8 mouse cellular contexts compared by ENCODE assay signal in the genomic region with DNA sequence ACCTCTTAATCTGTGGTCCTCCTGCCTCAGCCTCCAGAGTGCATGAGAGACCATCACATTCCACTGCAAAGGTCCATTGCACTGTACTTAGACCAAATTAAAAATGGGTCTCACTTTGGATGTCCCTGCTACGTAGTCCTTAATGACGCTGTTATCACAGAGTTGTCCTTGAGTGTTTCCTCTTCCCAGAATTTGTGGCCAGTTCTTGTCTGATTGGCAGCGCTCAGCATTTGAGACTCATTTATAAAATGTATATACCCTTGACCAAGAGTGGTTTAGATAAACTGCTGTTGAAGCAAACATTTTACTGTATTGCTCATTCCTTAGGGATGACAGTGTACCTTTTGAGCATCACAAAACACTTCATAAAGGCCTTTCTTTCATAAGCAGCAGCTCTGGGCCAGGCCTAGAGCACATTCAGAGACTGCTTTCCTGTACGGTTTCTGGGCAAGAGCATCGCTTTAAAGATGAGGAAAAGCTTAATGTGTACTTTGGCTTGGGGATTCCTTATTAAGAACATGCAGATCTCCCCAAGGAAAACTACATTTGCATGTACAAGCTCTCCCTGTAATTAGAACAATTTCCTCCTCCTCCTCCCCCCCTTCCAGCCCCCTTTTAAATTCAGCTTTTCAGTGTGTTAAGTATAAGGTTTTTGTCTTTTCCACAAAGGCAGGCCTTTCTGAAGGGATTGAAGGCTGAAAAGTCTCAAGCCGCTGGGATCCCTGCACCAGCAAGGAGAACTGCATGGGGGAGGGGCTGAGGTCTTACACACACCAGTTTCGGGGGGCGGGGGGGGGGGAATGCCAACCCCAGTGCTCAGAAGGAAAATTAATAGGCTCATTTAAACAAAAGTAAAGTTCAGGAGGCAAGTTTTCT. TPM values are rescaled to one million over a fixed set of nuclear protein-coding genes. Genes with fewer than 3 reads are reported as not detected.
DNase-seq lines count a peak whose midpoint lies in the region; TF ChIP-seq lines count a peak whose summit lies in the region.

No protein-coding gene starts in this region.

- TF ChIP-seq POLR2A in liver, adult 2 months (IDR thresholded peaks at IDR 0.05; ENCODE audit: extremely low read depth, insufficient read depth, low read length), result no peak
- TF ChIP-seq POLR2A in testis, adult 2 months (IDR thresholded peaks at IDR 0.05; ENCODE audit: control insufficient read depth, low read depth, low read length), result no peak

- H3K9ac ChIP-seq in liver, adult 2 months (ENCODE audit: low read depth, low read length), result no peak overlapping the region

- no peaks in the 10 kb centered on the region for H3K79me2 ChIP-seq in liver, adult 2 months (ENCODE audit: control insufficient read depth, insufficient read depth, low read length)

- no peak for TF ChIP-seq CTCF in liver, adult 2 months (IDR thresholded peaks at IDR 0.05; ENCODE audit: low read depth, low read length)
- TF ChIP-seq CTCF in testis, adult 2 months (IDR thresholded peaks at IDR 0.05; ENCODE audit: control insufficient read depth, insufficient read depth, insufficient replicate concordance, low read depth, low read length), result no peak

- H3K9me3 ChIP-seq in heart, embryonic 10.5 days, result no peaks in the 10 kb centered on the region

- WGBS in heart, embryonic 10.5 days, result 31% methylated on average over 8 of the region's 8 CpGs
- 62% methylated on average over 8 of the region's 8 CpGs for WGBS in liver, adult 2 months

- DNase-seq in adrenal gland, postnatal 10 days, result peak; percentile 38
- DNase-seq in adrenal gland, adult 8-10 months, result no peak
- DNase-seq in heart, embryonic 10.5 days (ENCODE audit: low spot score), result no peak
- DNase-seq in liver, adult 2 months (ENCODE audit: extremely low read depth, low read depth, low spot score), result no peak
- no peak for DNase-seq in layer of hippocampus, postnatal 10 days (ENCODE audit: low spot score in 2 of 2)
- no peak for DNase-seq in urinary bladder, adult 2 months (ENCODE audit: low spot score)

- H3K4me3 ChIP-seq in brown adipose tissue, adult 24 weeks (ENCODE audit: insufficient read depth, low read depth, low read length), result no peak overlapping the region
- peak overlapping the region; percentile 40 for H3K4me3 ChIP-seq in heart, embryonic 10.5 days
- H3K4me3 ChIP-seq in liver, adult 2 months (ENCODE audit: insufficient read depth, low read depth, low read length), result no peak overlapping the region
- no peak overlapping the region; the same call in 1 of the 2 replicates for H3K4me3 ChIP-seq in testis, adult 2 months (ENCODE audit: control insufficient read depth, low read depth, low read length)

- H3K27me3 ChIP-seq in heart, embryonic 10.5 days (ENCODE audit: insufficient read depth, poor library complexity, severe bottlenecking), result no peaks in the 10 kb centered on the region
- H3K27me3 ChIP-seq in liver, adult 2 months (ENCODE audit: control insufficient read depth, insufficient read depth, low read length), result no peaks in the 10 kb centered on the region
- H3K27me3 ChIP-seq in testis, adult 2 months (ENCODE audit: control insufficient read depth, insufficient read depth, low read length), result no peaks in the 10 kb centered on the region

- H3K4me1 ChIP-seq in brown adipose tissue, adult 24 weeks (ENCODE audit: control insufficient read depth, insufficient read depth, insufficient read length, low read length), result peaks cover 29% of the 10 kb centered on the region
- peaks cover 20% of the 10 kb centered on the region for H3K4me1 ChIP-seq in heart, embryonic 10.5 days
- peaks cover 2% of the 10 kb centered on the region; the same call in 1 of the 2 replicates for H3K4me1 ChIP-seq in liver, adult 2 months (ENCODE audit: control insufficient read depth, insufficient read depth, low read length)
- H3K4me1 ChIP-seq in testis, adult 2 months (ENCODE audit: control insufficient read depth, insufficient read depth, low read length), result peaks cover 3% of the 10 kb centered on the region

- no peaks in the 10 kb centered on the region for H3K36me3 ChIP-seq in heart, embryonic 10.5 days
- no peaks in the 10 kb centered on the region for H3K36me3 ChIP-seq in liver, adult 2 months (ENCODE audit: control insufficient read depth, insufficient read depth, low read length)
- H3K36me3 ChIP-seq in testis, adult 2 months (ENCODE audit: control insufficient read depth, insufficient read depth, low read length), result no peaks in the 10 kb centered on the region

- peak overlapping the region; percentile 67 for H3K27ac ChIP-seq in brown adipose tissue, adult 24 weeks (replicated peaks; ENCODE audit: low read depth, low read length)
- H3K27ac ChIP-seq in heart, embryonic 10.5 days, result peak overlapping the region; percentile 73
- H3K27ac ChIP-seq in liver, adult 2 months (replicated peaks; ENCODE audit: insufficient read depth, low read depth, low read length), result peak overlapping the region; percentile 67
- H3K27ac ChIP-seq in testis, adult 2 months (ENCODE audit: control insufficient read depth, insufficient read depth, low read depth, low read length), result peak overlapping the region; percentile 51

RNA-seq across cellular contexts. Expression of a gene that starts 52.5 kb away (rescaled TPM):
- total RNA-seq in adrenal gland, postnatal 10 days (2021), result 10 to 100 TPM; 39.1 to 51.1 TPM
- total RNA-seq in adrenal gland, adult 8-10 months (2022), result 10 to 100 TPM; 31.0 to 47.2 (median 37.8) TPM
- polyA plus RNA-seq in brown adipose tissue, adult 24 weeks (2012; ENCODE audit: insufficient read depth, insufficient read length, missing spikeins), result 37.9 and 41.3 TPM in 2 replicates
- 17.8 and 22.4 TPM in 2 replicates for polyA plus RNA-seq in heart, embryonic 10.5 days (2016; fragmentation: Nextera tagmentation; extraction: Ambion mirVana)
- total RNA-seq in liver, adult 2 months (2014; rRNA removed), result 4.2 and 4.3 TPM in 2 replicates
- 0.47 and 0.88 TPM in 2 replicates for polyA plus RNA-seq in liver, adult 2 months (2012; rRNA removed)
- polyA plus RNA-seq in testis, adult 2 months (2012; rRNA removed), result 12.1 and 12.3 TPM in 2 replicates
- total RNA-seq in layer of hippocampus, postnatal 10 days (2021), result 10 to 100 TPM; 20.2 to 23.7 TPM
- polyA plus RNA-seq in urinary bladder, adult 2 months (2012; rRNA removed), result 259 and 335 TPM in 2 replicates
